ENCODE assay signal across 10 mouse cellular contexts in the genomic region with DNA sequence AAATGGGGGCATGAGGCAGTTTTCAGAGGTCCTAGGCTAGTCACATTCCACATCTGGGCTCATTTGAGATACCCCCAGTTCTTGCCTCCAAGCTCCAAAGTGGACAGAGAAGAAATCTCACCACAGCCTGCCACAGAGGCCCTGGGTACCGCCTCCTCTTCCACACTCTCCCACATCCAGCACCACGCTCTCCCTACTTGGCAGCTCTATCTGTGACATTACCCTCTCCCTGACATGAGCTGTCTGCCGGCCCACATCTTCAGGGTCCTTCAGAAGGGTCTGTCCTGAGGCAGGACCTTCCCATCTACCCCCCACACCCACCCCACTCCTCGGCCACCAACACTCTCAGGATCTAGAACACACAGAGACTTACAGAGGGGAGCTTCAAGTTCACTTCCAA. TPM values are rescaled to one million over a fixed set of nuclear protein-coding genes. Genes with fewer than 3 reads are reported as not detected.
DNase-seq lines count a peak whose midpoint lies in the region; ATAC-seq lines count a peak whose summit lies in the region.
"Had no signal": no experiment of that assay in that cellular context is flagged by ENCODE, and none has a peak within 500 bp of the region (broad histone marks: within the 10 kb centered on the region; RNA-seq: fewer than 3 reads in every experiment).

No protein-coding gene starts in this region.

- DNase-seq in kidney, adult 11 months, result no peak
- no peak for DNase-seq in forebrain, embryonic 11.5 days (ENCODE audit: low spot score)
- no peak for DNase-seq in thymus, postnatal 14 days
- DNase-seq: liver, embryonic 13.5 days; spleen, adult 18-20 months had no signal

- H3K4me2 ChIP-seq in kidney, embryonic 14.5 days (replicated peaks; ENCODE audit: low read depth, low read length), result 0 out of 2 replicates have a peak overlapping the region, but pooled peaks have one; percentile 68
- peak overlapping the region; percentile 93; the same call in 1 of the 2 replicates for H3K4me2 ChIP-seq in forebrain, embryonic 11.5 days (ENCODE audit: low read depth, low read length, severe bottlenecking)
- H3K4me2 ChIP-seq in hindbrain, embryonic 16.5 days (ENCODE audit: low read length), result peak overlapping the region; percentile 67
- peak overlapping the region; percentile 72 for H3K4me2 ChIP-seq in neural tube, embryonic 13.5 days
- H3K4me2 ChIP-seq in intestine, embryonic 16.5 days (ENCODE audit: low read depth, low read length), result no peak overlapping the region

- no peak for ATAC-seq in kidney, embryonic 14.5 days (ENCODE audit: low FRiP score, low TSS enrichment)
- no peak for ATAC-seq in forebrain, embryonic 11.5 days (replicated peaks; ENCODE audit: low FRiP score)
- no peak for ATAC-seq in hindbrain, embryonic 16.5 days
- no peak for ATAC-seq in neural tube, embryonic 13.5 days (ENCODE audit: low read depth)
- no peak for ATAC-seq in cerebellum, adult (ENCODE audit: insufficient number of reproducible peaks, low FRiP score, low TSS enrichment)
- no peak for ATAC-seq in intestine, embryonic 16.5 days

- no peak overlapping the region for H3K4me3 ChIP-seq in kidney, embryonic 14.5 days (ENCODE audit: low read length)
- H3K4me3 ChIP-seq in forebrain, embryonic 11.5 days (ENCODE audit: low read depth, low read length), result no peak overlapping the region; the same call in 1 of the 2 replicates
- peak overlapping the region; percentile 56 for H3K4me3 ChIP-seq in hindbrain, embryonic 16.5 days (ENCODE audit: low read length)
- H3K4me3 ChIP-seq in neural tube, embryonic 13.5 days, result peak overlapping the region; percentile 56
- no peak overlapping the region for H3K4me3 ChIP-seq in intestine, embryonic 16.5 days (ENCODE audit: low read length)
- H3K4me3 ChIP-seq: liver, embryonic 13.5 days had no signal

- peaks cover 3% of the 10 kb centered on the region; the same call in 1 of the 2 replicates for H3K9me3 ChIP-seq in kidney, embryonic 14.5 days (ENCODE audit: control insufficient read depth, low read length)
- H3K9me3 ChIP-seq in forebrain, embryonic 11.5 days (ENCODE audit: control insufficient read depth, low read length), result no peaks in the 10 kb centered on the region
- H3K9me3 ChIP-seq in hindbrain, embryonic 16.5 days (ENCODE audit: control insufficient read depth, low read length), result no peaks in the 10 kb centered on the region
- peaks cover 7% of the 10 kb centered on the region for H3K9me3 ChIP-seq in neural tube, embryonic 13.5 days
- no peaks in the 10 kb centered on the region for H3K9me3 ChIP-seq in intestine, embryonic 16.5 days (ENCODE audit: control insufficient read depth, low read length)
- H3K9me3 ChIP-seq: liver, embryonic 13.5 days had no signal

- WGBS in kidney, embryonic 14.5 days, result 49% methylated on average over 4 of the region's 4 CpGs
- 59% methylated on average over 4 of the region's 4 CpGs for WGBS in forebrain, embryonic 11.5 days
- WGBS in hindbrain, embryonic 16.5 days, result 35% methylated on average over 4 of the region's 4 CpGs
- 36% methylated on average over 4 of the region's 4 CpGs for WGBS in neural tube, embryonic 13.5 days
- whole genome bisulfite sequencing in intestine, embryonic 16.5 days, result 46% methylated on average over 4 of the region's 4 CpGs

- peaks cover 2% of the 10 kb centered on the region; the same call in 1 of the 2 replicates for H3K27me3 ChIP-seq in kidney, embryonic 14.5 days (ENCODE audit: control insufficient read depth, insufficient read depth, low read length)
- H3K27me3 ChIP-seq in forebrain, embryonic 11.5 days (ENCODE audit: control insufficient read depth, insufficient read depth, low read length), result peaks cover 2% of the 10 kb centered on the region; the same call in 1 of the 2 replicates
- no peaks in the 10 kb centered on the region for H3K27me3 ChIP-seq in hindbrain, embryonic 16.5 days (replicated peaks; ENCODE audit: control insufficient read depth, insufficient read depth, low read length)
- no peaks in the 10 kb centered on the region for H3K27me3 ChIP-seq in neural tube, embryonic 13.5 days
- peaks cover 11% of the 10 kb centered on the region; the same call in 1 of the 2 replicates for H3K27me3 ChIP-seq in intestine, embryonic 16.5 days (replicated peaks; ENCODE audit: control insufficient read depth, insufficient read depth, low read length)

- H3K36me3 ChIP-seq in kidney, embryonic 14.5 days (ENCODE audit: control insufficient read depth, insufficient read depth, low read length), result no peaks in the 10 kb centered on the region
- no peaks in the 10 kb centered on the region for H3K36me3 ChIP-seq in forebrain, embryonic 11.5 days (ENCODE audit: control insufficient read depth, insufficient read depth, low read length)
- H3K36me3 ChIP-seq in hindbrain, embryonic 16.5 days (ENCODE audit: control insufficient read depth, insufficient read depth, low read length), result no peaks in the 10 kb centered on the region
- no peaks in the 10 kb centered on the region for H3K36me3 ChIP-seq in neural tube, embryonic 13.5 days
- no peaks in the 10 kb centered on the region for H3K36me3 ChIP-seq in intestine, embryonic 16.5 days (ENCODE audit: control insufficient read depth, insufficient read depth, low read length)
- H3K36me3 ChIP-seq: liver, embryonic 13.5 days had no signal

- H3K27ac ChIP-seq in kidney, embryonic 14.5 days (ENCODE audit: low read depth, low read length), result no peak overlapping the region
- no peak overlapping the region for H3K27ac ChIP-seq in forebrain, embryonic 11.5 days (ENCODE audit: low read depth, low read length)
- H3K27ac ChIP-seq in hindbrain, embryonic 16.5 days (ENCODE audit: low read depth, low read length), result peak overlapping the region; percentile 83; the same call in 1 of the 2 replicates
- H3K27ac ChIP-seq in neural tube, embryonic 13.5 days (replicated peaks), result peak overlapping the region; percentile 93; the same call in 1 of the 2 replicates
- no peak overlapping the region for H3K27ac ChIP-seq in intestine, embryonic 16.5 days (ENCODE audit: low read length)
- H3K27ac ChIP-seq: liver, embryonic 13.5 days had no signal

- H3K4me1 ChIP-seq in kidney, embryonic 14.5 days (ENCODE audit: control insufficient read depth, insufficient read depth, low read length), result peaks cover 4% of the 10 kb centered on the region; the same call in 1 of the 2 replicates
- no peaks in the 10 kb centered on the region; the same call in 1 of the 2 replicates for H3K4me1 ChIP-seq in forebrain, embryonic 11.5 days (replicated peaks; ENCODE audit: control insufficient read depth, insufficient read depth, low read length)
- peaks cover 11% of the 10 kb centered on the region for H3K4me1 ChIP-seq in hindbrain, embryonic 16.5 days (ENCODE audit: control insufficient read depth, insufficient read depth, low read depth, low read length)
- peaks cover 16% of the 10 kb centered on the region for H3K4me1 ChIP-seq in neural tube, embryonic 13.5 days (replicated peaks)
- H3K4me1 ChIP-seq in intestine, embryonic 16.5 days (ENCODE audit: control insufficient read depth, insufficient read depth, low read length), result peaks cover 4% of the 10 kb centered on the region; the same call in 1 of the 2 replicates
- H3K4me1 ChIP-seq: liver, embryonic 13.5 days had no signal

- no peak overlapping the region for H3K9ac ChIP-seq in kidney, embryonic 14.5 days (ENCODE audit: low read depth, low read length)
- no peak overlapping the region for H3K9ac ChIP-seq in forebrain, embryonic 11.5 days (ENCODE audit: low read length)
- H3K9ac ChIP-seq in hindbrain, embryonic 16.5 days (ENCODE audit: low read depth, low read length), result peak overlapping the region; percentile 75
- H3K9ac ChIP-seq in neural tube, embryonic 13.5 days, result peak overlapping the region; percentile 83
- no peak overlapping the region for H3K9ac ChIP-seq in intestine, embryonic 16.5 days (ENCODE audit: low read depth, low read length)
- H3K9ac ChIP-seq: liver, embryonic 13.5 days had no signal

RNA-seq across cellular contexts. Expression of a gene that starts 1.8 kb away (rescaled TPM):
- polyA plus RNA-seq in kidney, embryonic 14.5 days (2014; fragmentation: Nextera tagmentation; extraction: Ambion mirVana), result 0.03 and 0.27 TPM in 2 replicates
- 0.44 and 0.95 TPM in 2 replicates for polyA plus RNA-seq in forebrain, embryonic 11.5 days (2014; fragmentation: Nextera tagmentation; extraction: Ambion mirVana)
- 4.7 and 6.4 TPM in 2 replicates for polyA plus RNA-seq in hindbrain, embryonic 16.5 days (2015; fragmentation: Nextera tagmentation; extraction: Ambion mirVana)
- polyA plus RNA-seq in neural tube, embryonic 13.5 days (2015; fragmentation: Nextera tagmentation; extraction: Ambion mirVana), result 4.7 and 5.2 TPM in 2 replicates
- 0.67 and 0.84 TPM in 2 replicates for polyA plus RNA-seq in intestine, embryonic 16.5 days (2015; fragmentation: Nextera tagmentation; extraction: Ambion mirVana)
- polyA plus RNA-seq: liver, embryonic 13.5 days had no signal

RNA-seq across cellular contexts. Expression of a gene that starts 56.9 kb away (rescaled TPM):
- polyA plus RNA-seq in kidney, embryonic 14.5 days (2014; fragmentation: Nextera tagmentation; extraction: Ambion mirVana), result 18.1 and 29.5 TPM in 2 replicates
- 29.6 and 32.3 TPM in 2 replicates for polyA plus RNA-seq in forebrain, embryonic 11.5 days (2014; fragmentation: Nextera tagmentation; extraction: Ambion mirVana)
- 16.1 and 17.5 TPM in 2 replicates for polyA plus RNA-seq in hindbrain, embryonic 16.5 days (2015; fragmentation: Nextera tagmentation; extraction: Ambion mirVana)
- polyA plus RNA-seq in neural tube, embryonic 13.5 days (2015; fragmentation: Nextera tagmentation; extraction: Ambion mirVana), result 36.2 and 38.6 TPM in 2 replicates
- polyA plus RNA-seq in intestine, embryonic 16.5 days (2015; fragmentation: Nextera tagmentation; extraction: Ambion mirVana), result 18.6 and 19.9 TPM in 2 replicates

Comparison
In these comparisons a context has a peak if more than half of its experiments do, and no peak if none do; other contexts are left out.
1. H3K27ac ChIP-seq: peak in hindbrain, embryonic 16.5 days (single experiment) and neural tube, embryonic 13.5 days (single experiment); none in kidney, embryonic 14.5 days (single experiment), forebrain, embryonic 11.5 days (single experiment) and intestine, embryonic 16.5 days (single experiment).
2. H3K4me3 ChIP-seq: peak in hindbrain, embryonic 16.5 days (single experiment) and neural tube, embryonic 13.5 days (single experiment); none in kidney, embryonic 14.5 days (single experiment), forebrain, embryonic 11.5 days (single experiment) and intestine, embryonic 16.5 days (single experiment).
3. H3K9ac ChIP-seq: peak in hindbrain, embryonic 16.5 days (single experiment) and neural tube, embryonic 13.5 days (single experiment); none in kidney, embryonic 14.5 days (single experiment), forebrain, embryonic 11.5 days (single experiment) and intestine, embryonic 16.5 days (single experiment).